Mouse (Mus musculus): ENCODE data around the gene Trub2. TPM values are rescaled to one million over a fixed set of nuclear protein-coding genes. Genes with fewer than 3 reads are reported as not detected.

Trub2 gene
- polyA plus RNA-seq, 1 experiment from 2014 or later: 53.2 TPM

GRCm38 (mm10) chr2:29711877-29712276 is 76.4 kb downstream of the Trub2 start:
- Histone ChIP-seq H3K27me3 (ENCODE audit: insufficient read depth, poor library complexity, severe bottlenecking) (no peaks in the 10 kb centered on the region), H3K27ac (no peak overlapping the region), H3K4me1 (replicated peaks) (peaks cover 18% of the 10 kb centered on the region), H3K4me3 (no peak overlapping the region), H3K36me3 (peaks cover 91% of the 10 kb centered on the region), H3K9me3 (no peaks in the 10 kb centered on the region)
- WGBS: 88% methylated on average over 5 of the region's 5 CpGs
- no peak for DNase-seq (ENCODE audit: low spot score)

Other genes with a start within 250 kb of the Trub2 start
- 13.5 and 16.0 TPM in 2 replicates for gene Rapgef1, start 168.8 kb downstream of the Trub2 start, polyA plus RNA-seq (2016; fragmentation: Nextera tagmentation; extraction: Ambion mirVana)
- 0.30 TPM in 1 of 2 replicates, not detected in the other for gene Gm13420, start 36.8 kb downstream of the Trub2 start, polyA plus RNA-seq (2016; fragmentation: Nextera tagmentation; extraction: Ambion mirVana)
- gene Gm13547, start 29.2 kb downstream of the Trub2 start, polyA plus RNA-seq (2016; fragmentation: Nextera tagmentation; extraction: Ambion mirVana): not detected in 2 replicates
- 46.6 and 48.8 TPM in 2 replicates for gene Coq4, start 1.0 kb downstream of the Trub2 start, polyA plus RNA-seq (2016; fragmentation: Nextera tagmentation; extraction: Ambion mirVana)
- 18.3 and 24.7 TPM in 2 replicates for gene Slc27a4, start 14.1 kb upstream of the Trub2 start, polyA plus RNA-seq (2016; fragmentation: Nextera tagmentation; extraction: Ambion mirVana)
- gene Urm1, start 31.6 kb upstream of the Trub2 start, polyA plus RNA-seq (2016; fragmentation: Nextera tagmentation; extraction: Ambion mirVana): 23.8 and 25.0 TPM in 2 replicates
- gene Cercam, start 80.7 kb upstream of the Trub2 start, polyA plus RNA-seq (2016; fragmentation: Nextera tagmentation; extraction: Ambion mirVana): 49.1 and 56.2 TPM in 2 replicates
- gene Odf2, start 100.7 kb upstream of the Trub2 start, polyA plus RNA-seq (2016; fragmentation: Nextera tagmentation; extraction: Ambion mirVana): 111 and 114 TPM in 2 replicates
- 73.7 and 79.2 TPM in 2 replicates for gene Gle1, start 146.9 kb upstream of the Trub2 start, polyA plus RNA-seq (2016; fragmentation: Nextera tagmentation; extraction: Ambion mirVana)
- gene Sptan1, start 177.1 kb upstream of the Trub2 start, polyA plus RNA-seq (2016; fragmentation: Nextera tagmentation; extraction: Ambion mirVana): 115 and 120 TPM in 2 replicates

All from hindbrain, embryonic 10.5 days (tissue).